Mouse (Mus musculus) c-Kit-negative CD71-positive TER-119-positive erythroid progenitor cells, embryonic 14.5 days (primary cell): ENCODE results near the gene Tmem207.

ENCODE experiments used
- DNase-seq: peaks from one replicate; pipeline ENCODE4 v3.0.0-alpha.2; 2013; ENCODE audit warnings: low read depth, low spot score

Gene Tmem207

DNA sequence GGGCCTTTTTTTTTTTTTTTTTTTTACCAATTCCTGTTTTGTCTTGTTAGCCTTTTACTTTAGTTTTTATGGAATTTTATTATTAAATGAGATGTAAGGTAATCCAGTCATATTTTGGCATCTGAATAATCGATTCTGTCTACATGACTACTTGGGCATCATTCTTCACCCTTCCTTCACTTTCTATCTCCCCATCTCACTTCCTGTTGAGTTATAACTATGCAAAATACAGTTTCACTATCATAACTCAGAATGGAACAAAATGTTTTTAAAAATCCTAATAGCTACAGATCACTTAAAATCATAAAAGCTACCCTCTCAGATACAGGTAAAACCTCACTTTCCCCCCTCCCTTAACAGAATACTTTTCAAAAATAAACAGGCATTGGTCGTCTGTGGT is 70.4 kb downstream of the Tmem207 start:
- no peak for DNase-seq

DNA sequence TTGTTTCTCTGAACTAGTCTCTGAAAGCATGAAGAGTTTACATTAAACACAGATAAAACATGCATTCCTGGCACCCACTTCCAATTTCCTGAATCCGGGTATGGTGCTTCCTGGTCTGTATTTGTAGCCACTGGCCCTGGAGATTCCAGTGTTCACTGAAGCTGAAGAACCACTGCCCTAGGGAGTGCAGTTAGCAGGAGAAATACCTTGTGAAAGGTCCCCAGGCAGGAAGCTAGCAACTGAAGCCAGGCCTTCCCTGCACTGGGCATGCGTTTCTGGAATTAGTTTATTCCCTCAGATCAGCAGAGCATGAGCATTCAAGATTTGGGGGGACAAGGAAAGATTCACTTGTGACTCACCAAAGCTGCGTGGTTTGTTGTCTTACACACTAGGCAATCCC is 72.4 kb downstream of the Tmem207 start:
- DNase-seq: no peak
